Mouse (Mus musculus) layer of hippocampus, postnatal 10 days (tissue): ENCODE measurements around the gene Rnft1. TPM values are rescaled to one million over a fixed set of nuclear protein-coding genes. Genes with fewer than 3 reads are reported as not detected.
A peak's percentile ranks its signal among the peaks of the same experiment; 100 is the strongest.

Experiments used
- DNase-seq, 2 experiments: peaks; one replicate each; pipeline ENCODE4 v3.0.0; 2021; ENCODE audit warnings: low spot score in 2 of 2
- long read RNA-seq: library from polyadenylated mRNA; stranded (forward); transcript quantifications from one replicate; pipeline ENCODE4 v2.0.0, GENCODE M21; 2023
- total RNA-seq, 2 experiments: library from RNA; stranded (reverse); gene quantifications; 2 replicates each; pipeline ENCODE4 v1.2.3; 2021

The Rnft1 gene
- total RNA-seq = 10 to 100 TPM; 19.9 to 21.1 TPM
- long read RNA-seq, full-length matches to known transcripts = 14 of 24 reads
- long read RNA-seq, partial matches to known transcripts = 4 of 24 reads
- long read RNA-seq, other reads (novel, unspliced or antisense) = 6 of 24 reads

- DNase-seq = peak; percentile 95 to 98
These were observed at the start of gene Rnft1 for GRCm38 (mm10) chr11:86484101-86484868. Rnft1 (plus strand) TSS chr11:86484657.

GRCm38 (mm10) chr11:86436843-86437242 lies 47.6 kb upstream of the Rnft1 start:
- DNase-seq = peak; percentile 29 to 31

- DNase-seq = peak; percentile 22 to 34
These were observed 46.2 kb upstream of the Rnft1 start for GRCm38 (mm10) chr11:86438261-86438660.

GRCm38 (mm10) chr11:86440791-86441190 lies 43.7 kb upstream of the Rnft1 start:
- DNase-seq = no peak

- no peak for DNase-seq
These were observed 30.5 kb upstream of the Rnft1 start for GRCm38 (mm10) chr11:86453991-86454390.

- DNase-seq = no peak
These were observed 26.9 kb upstream of the Rnft1 start for GRCm38 (mm10) chr11:86457545-86457944.

GRCm38 (mm10) chr11:86458866-86459265 lies 25.6 kb upstream of the Rnft1 start:
- no peak for DNase-seq

- DNase-seq = no peak
These were observed 21.9 kb upstream of the Rnft1 start for GRCm38 (mm10) chr11:86462579-86462978.

GRCm38 (mm10) chr11:86464275-86464674 lies 20.2 kb upstream of the Rnft1 start:
- DNase-seq = peak; percentile 72 to 76

GRCm38 (mm10) chr11:86468345-86468744 lies 16.1 kb upstream of the Rnft1 start:
- DNase-seq = peak in 1 of 2 experiments; percentile 37

- DNase-seq = no peak
These were observed 15.5 kb upstream of the Rnft1 start for GRCm38 (mm10) chr11:86468971-86469370.

GRCm38 (mm10) chr11:86471785-86472184 lies 12.7 kb upstream of the Rnft1 start:
- DNase-seq = no peak

GRCm38 (mm10) chr11:86472771-86473171 lies 11.7 kb upstream of the Rnft1 start:
- no peak for DNase-seq

- no peak for DNase-seq
These were observed 10.9 kb upstream of the Rnft1 start for GRCm38 (mm10) chr11:86473576-86473975.

GRCm38 (mm10) chr11:86484910-86485510 lies 553 bp downstream of the Rnft1 start:
- peak; percentile 54 to 64 for DNase-seq

GRCm38 (mm10) chr11:86490782-86491181 lies 6.3 kb downstream of the Rnft1 start:
- DNase-seq = no peak

- no peak for DNase-seq
These were observed 12.9 kb downstream of the Rnft1 start for GRCm38 (mm10) chr11:86497356-86497755.

GRCm38 (mm10) chr11:86497908-86498307 lies 13.5 kb downstream of the Rnft1 start:
- no peak for DNase-seq

GRCm38 (mm10) chr11:86500795-86501194 lies 16.3 kb downstream of the Rnft1 start:
- no peak for DNase-seq

- no peak for DNase-seq
These were observed 18.7 kb downstream of the Rnft1 start for GRCm38 (mm10) chr11:86503121-86503520.

- no peak for DNase-seq
These were observed 22.9 kb downstream of the Rnft1 start for GRCm38 (mm10) chr11:86507334-86507733.

GRCm38 (mm10) chr11:86507991-86508390 lies 23.5 kb downstream of the Rnft1 start:
- DNase-seq = no peak
